Mouse (Mus musculus) forebrain, postnatal 0 days (tissue): ENCODE results near the gene Rab21. TPM values are rescaled to one million over a fixed set of nuclear protein-coding genes. Genes with fewer than 3 reads are reported as not detected.

ENCODE experiments used
- ATAC-seq: fragments of 200-750 bp; cut with Nextera tagmentation; 2 replicates; pipeline ENCODE4 v1.8.0; 2017; ENCODE audit warnings: mild to moderate bottlenecking, moderate library complexity
- DNase-seq: peaks from one replicate; pipeline ENCODE4 v3.0.0-alpha.2; 2015
- H3K27ac ChIP-seq: fragments of 300-500 bp; sonication (generic); 2 replicates; pipeline ENCODE4 v1.5.1; 2014; ENCODE audit warnings: low read depth, mild to moderate bottlenecking, antibody characterized with exemption, low read length, moderate library complexity, mixed read lengths
- H3K27me3 ChIP-seq: fragments of 300-500 bp; sonication (generic); 2 replicates; pipeline ENCODE4 v1.6.1; 2014; ENCODE audit warnings: mild to moderate bottlenecking, low read length, mixed read lengths; ENCODE audit not compliant: insufficient read depth
- H3K36me3 ChIP-seq: fragments of 300-500 bp; sonication (generic); 2 replicates; pipeline ENCODE4 v1.6.1; 2014; ENCODE audit warnings: mild to moderate bottlenecking, moderate library complexity; ENCODE audit not compliant: insufficient read depth
- H3K4me1 ChIP-seq: fragments of 300-500 bp; sonication (generic); 2 replicates; pipeline ENCODE4 v1.6.1; 2014; ENCODE audit warnings: antibody characterized with exemption; ENCODE audit not compliant: insufficient read depth
- H3K4me2 ChIP-seq: fragments of 300-500 bp; sonication (generic); 2 replicates; pipeline ENCODE4 v1.6.1; 2014; ENCODE audit warnings: low read depth, mild to moderate bottlenecking, moderate library complexity
- H3K4me3 ChIP-seq: fragments of 300-500 bp; sonication (generic); 2 replicates; pipeline ENCODE4 v1.5.1; 2014; ENCODE audit warnings: low read depth, low read length, mixed read lengths
- H3K9ac ChIP-seq: fragments of 300-500 bp; sonication (generic); 2 replicates; pipeline ENCODE4 v1.6.1; 2014; ENCODE audit warnings: mild to moderate bottlenecking
- H3K9me3 ChIP-seq: fragments of 300-500 bp; sonication (generic); 2 replicates; pipeline ENCODE4 v1.6.1; 2016; ENCODE audit warnings: low read length
- CTCF ChIP-seq: sonication (generic); IDR thresholded peaks from 2 replicates; pipeline ENCODE4 v1.5.1; 2016; ENCODE audit warnings: antibody characterized with exemption, control low read depth, low read depth
- WGBS: fragments of 180-500 bp; shearing (Covaris S2); extraction: QIAGEN DNeasy Blood & Tissue Kit; methylation state at CpG from one replicate; pipeline ENCODE4 v1.1.7; 2014; 5-methylcytosine and 5-hydroxymethylcytosine counted together
- polyA plus RNA-seq: library from polyadenylated mRNA; unstranded; fragments of >200 nt; fragmentation: Nextera tagmentation; extraction: Ambion mirVana; gene quantifications from 2 replicates; pipeline ENCODE4 v1.2.1, GENCODE M21; 2015
- total RNA-seq: library from RNA; depleted of rRNA; stranded (reverse); fragments of >200 nt; gene quantifications from 2 replicates; pipeline ENCODE4 v1.2.3, GENCODE M21; 2014

The Rab21 gene
- total and polyA plus RNA-seq, 2 experiments from 2014 or later, result 14.8 to 34.7 TPM

DNA sequence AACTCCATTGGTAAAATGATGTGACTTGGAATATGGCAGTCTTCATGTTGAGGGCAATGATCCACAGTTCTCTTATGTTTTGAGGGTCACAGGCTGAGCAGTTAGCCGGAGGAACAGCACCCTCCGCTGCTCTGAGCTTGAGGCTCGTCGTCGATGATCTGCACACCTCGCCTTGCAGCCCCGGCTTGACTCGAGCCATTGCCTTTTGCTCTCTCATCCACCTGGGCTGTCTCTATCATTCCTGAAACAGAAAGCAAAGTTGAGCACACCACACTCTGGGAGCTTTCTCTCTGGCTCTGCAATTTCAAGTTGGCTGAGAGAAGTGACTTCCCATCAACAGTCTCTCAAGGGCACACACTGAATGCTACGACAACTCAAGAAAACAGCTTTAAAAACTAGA, 24.7 kb downstream of the Rab21 start:
- ATAC-seq, result no peak
- no peak for DNase-seq
- Histone ChIP-seq H3K4me1 (no peaks in the 10 kb centered on the region), H3K9me3 (no peaks in the 10 kb centered on the region), H3K4me3 (no peak overlapping the region), H3K9ac (no peak overlapping the region), H3K4me2 (no peak overlapping the region), H3K27ac (no peak overlapping the region), H3K27me3 (no peaks in the 10 kb centered on the region), H3K36me3 (peaks cover 56% of the 10 kb centered on the region)
- no peak for TF ChIP-seq CTCF
- 92% methylated on average over 9 of the region's 9 CpGs for WGBS

DNA sequence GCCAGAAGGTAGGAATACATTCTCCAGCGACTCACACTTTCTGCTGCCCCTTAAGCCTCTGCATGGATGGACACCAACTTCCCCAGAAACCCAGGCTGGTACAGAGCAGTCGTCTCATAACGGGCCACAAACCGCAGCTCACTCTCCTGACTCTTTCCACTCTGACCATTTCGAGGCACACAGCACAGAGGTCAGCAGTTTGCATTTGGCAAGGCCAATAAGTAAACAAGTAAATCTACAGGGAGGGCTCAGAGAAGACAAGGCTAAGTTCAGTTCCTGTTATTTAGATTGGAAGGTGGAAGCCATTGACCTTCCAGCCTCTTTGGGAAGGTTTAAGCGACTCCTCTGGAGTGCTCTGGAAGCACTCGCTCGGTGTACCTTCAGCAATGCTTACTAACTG, 26.5 kb downstream of the Rab21 start:
- no peak overlapping the region for H3K9ac ChIP-seq
- H3K4me3 ChIP-seq, result no peak overlapping the region
- no peaks in the 10 kb centered on the region for H3K4me1 ChIP-seq
- peaks cover 47% of the 10 kb centered on the region for H3K36me3 ChIP-seq
- TF ChIP-seq CTCF, result no peak
- H3K9me3 ChIP-seq, result no peaks in the 10 kb centered on the region
- ATAC-seq, result no peak
- H3K4me2 ChIP-seq, result no peak overlapping the region
- no peaks in the 10 kb centered on the region for H3K27me3 ChIP-seq
- 90% methylated on average over 8 of the region's 8 CpGs for WGBS
- H3K27ac ChIP-seq, result no peak overlapping the region
- DNase-seq, result no peak

GRCm38 (mm10) chr10:115284170-115284569, 31.2 kb downstream of the Rab21 start:
- no peak for TF ChIP-seq CTCF
- H3K9ac ChIP-seq, result no peak overlapping the region
- no peak overlapping the region for H3K4me3 ChIP-seq
- no peaks in the 10 kb centered on the region for H3K27me3 ChIP-seq
- no peak for DNase-seq
- ATAC-seq, result no peak
- no peaks in the 10 kb centered on the region for H3K9me3 ChIP-seq
- peaks cover 10% of the 10 kb centered on the region for H3K36me3 ChIP-seq
- 81% methylated on average over 10 of the region's 10 CpGs for WGBS
- H3K4me2 ChIP-seq, result no peak overlapping the region
- no peak overlapping the region for H3K27ac ChIP-seq
- no peaks in the 10 kb centered on the region for H3K4me1 ChIP-seq

DNA sequence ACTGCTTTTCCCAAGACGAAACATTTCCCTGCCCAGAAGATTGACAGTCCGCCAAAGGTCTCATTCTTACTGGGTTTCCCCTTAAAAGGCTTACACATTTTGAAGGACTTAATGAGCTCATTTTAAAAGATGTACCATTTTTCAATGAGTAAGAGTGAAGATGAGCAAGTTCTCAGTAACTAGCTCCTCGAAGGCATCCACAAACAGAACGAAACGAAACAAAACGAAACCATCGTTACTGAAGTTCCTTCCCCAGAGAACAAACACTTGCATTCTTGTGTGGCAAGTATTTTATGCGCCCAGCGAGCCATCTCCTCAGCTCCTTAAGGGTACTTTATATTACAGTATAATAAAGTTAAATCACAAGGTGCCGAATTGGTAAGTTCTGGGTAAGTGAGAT, 34.0 kb downstream of the Rab21 start:
- Histone ChIP-seq H3K4me3 (no peak overlapping the region), H3K27me3 (no peaks in the 10 kb centered on the region), H3K9me3 (no peaks in the 10 kb centered on the region), H3K4me2 (no peak overlapping the region), H3K9ac (no peak overlapping the region), H3K4me1 (no peaks in the 10 kb centered on the region), H3K27ac (no peak overlapping the region), H3K36me3 (peaks cover 3% of the 10 kb centered on the region; the same call in 1 of the 2 replicates)
- ATAC-seq, result no peak
- 84% methylated on average over 10 of the region's 10 CpGs for WGBS
- no peak for DNase-seq
- no peak for TF ChIP-seq CTCF

DNA sequence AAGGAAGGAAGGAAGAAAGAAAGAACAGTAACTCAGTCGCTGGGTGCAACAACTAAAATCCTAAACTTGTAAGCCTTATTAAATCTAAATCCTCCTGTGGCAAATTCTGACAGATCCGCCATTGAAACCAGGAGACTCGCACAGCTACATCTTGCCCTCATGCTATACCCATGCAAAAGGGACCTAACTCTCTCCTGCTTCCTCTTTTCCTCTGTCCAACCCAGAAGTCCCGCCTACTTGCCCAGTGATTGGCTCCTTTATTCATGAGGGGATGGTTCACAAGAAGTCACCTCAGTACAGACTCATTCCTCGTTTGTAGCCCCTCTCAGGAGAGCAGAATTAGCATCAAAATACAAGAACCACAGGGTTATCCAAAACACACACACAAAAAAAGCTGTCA, 43.7 kb downstream of the Rab21 start:
- H3K36me3 ChIP-seq, result no peaks in the 10 kb centered on the region
- 51% methylated on average over 5 of the region's 5 CpGs for WGBS
- H3K4me3 ChIP-seq, result no peak overlapping the region
- DNase-seq (no peak), ATAC-seq (no peak)
- no peak overlapping the region for H3K4me2 ChIP-seq
- no peaks in the 10 kb centered on the region for H3K9me3 ChIP-seq
- no peaks in the 10 kb centered on the region for H3K4me1 ChIP-seq
- H3K9ac ChIP-seq, result no peak overlapping the region
- no peak for TF ChIP-seq CTCF
- no peaks in the 10 kb centered on the region for H3K27me3 ChIP-seq
- H3K27ac ChIP-seq, result no peak overlapping the region

GRCm38 (mm10) chr10:115270612-115271390, 44.6 kb downstream of the Rab21 start:
- Histone ChIP-seq H3K4me2 (no peak overlapping the region), H3K9ac (no peak overlapping the region), H3K9me3 (no peaks in the 10 kb centered on the region), H3K4me1 (no peaks in the 10 kb centered on the region), H3K27ac (no peak overlapping the region), H3K27me3 (no peaks in the 10 kb centered on the region), H3K4me3 (no peak overlapping the region), H3K36me3 (no peaks in the 10 kb centered on the region)
- DNase-seq (no peak), ATAC-seq (no peak)
- no peak for TF ChIP-seq CTCF
- 87% methylated on average over 12 of the region's 12 CpGs for WGBS

- Histone ChIP-seq H3K27me3 (no peaks in the 10 kb centered on the region), H3K36me3 (no peaks in the 10 kb centered on the region), H3K4me2 (no peak overlapping the region), H3K9ac (no peak overlapping the region), H3K4me1 (no peaks in the 10 kb centered on the region), H3K4me3 (no peak overlapping the region), H3K27ac (no peak overlapping the region), H3K9me3 (no peaks in the 10 kb centered on the region)
- DNase-seq (no peak), ATAC-seq (no peak)
- no peak for TF ChIP-seq CTCF
- 80% methylated on average over 5 of the region's 5 CpGs for WGBS
These were observed 52.4 kb downstream of the Rab21 start for GRCm38 (mm10) chr10:115262926-115263562.
